Mouse (Mus musculus) small intestine, adult 2 months (tissue): ENCODE data around the gene 4931409K22Rik.

ENCODE experiments used
- CTCF ChIP-seq: fragments of 200-500 bp; IDR thresholded peaks from 2 replicates; pipeline ENCODE4 v1.5.1; 2012; ENCODE audit warnings: low read depth, mild to moderate bottlenecking, control low read depth, inconsistent platforms, low read length, moderate library complexity, mixed read lengths; ENCODE audit not compliant: insufficient replicate concordance, insufficient read length; ENCODE audit errors: extremely low read depth
- POLR2A ChIP-seq: fragments of 200-500 bp; IDR thresholded peaks from 2 replicates; pipeline ENCODE4 v1.6.1; 2012; ENCODE audit warnings: low read depth, mild to moderate bottlenecking, control low read depth, inconsistent platforms, low read length, moderate library complexity

GRCm38 (mm10) chr5:24605980-24606665 lies 49.5 kb upstream of the 4931409K22Rik start:
- no peak for TF ChIP-seq CTCF
- no peak for TF ChIP-seq POLR2A
